In genomic region chr10:96724436-96725175, GRCm38 (mm10) we compare ENCODE assay signal across 9 mouse cellular contexts.
A peak's percentile ranks its signal among the peaks of the same experiment; 100 is the strongest.
DNase-seq lines count a peak whose midpoint lies in the region.
"Had no signal": no experiment of that assay in that cellular context is flagged by ENCODE, and none has a peak within 500 bp of the region (broad histone marks: within the 10 kb centered on the region; RNA-seq: fewer than 3 reads in every experiment).

No protein-coding gene starts in this region.

- peak; percentile 20 for DNase-seq in gastrocnemius, postnatal 25 days
- DNase-seq in gastrocnemius, adult 8-10 months (ENCODE audit: low spot score in 2 of 2), result no peak
- peak; percentile 84 for DNase-seq in CD4-positive, CD25-positive, alpha-beta regulatory T cell, adult 2 months (ENCODE audit: low read depth, low spot score)
- DNase-seq in large intestine, adult 2 months (ENCODE audit: low read depth, low spot score), result peak; percentile 69
- DNase-seq in spleen, adult 12 weeks (ENCODE audit: low spot score), result peak; percentile 5
- no peak for DNase-seq in kidney, postnatal 14 days
- no peak for DNase-seq in layer of hippocampus, postnatal 10 days (ENCODE audit: low spot score in 2 of 2)
- no peak for DNase-seq in cerebellum, adult 9-11 months
- DNase-seq: adrenal gland, postnatal 25 days had no signal

- WGBS in large intestine, adult 2 months, result 25% methylated on average over 11 of the region's 11 CpGs

Comparison
In these comparisons a context has a peak if more than half of its experiments do, and no peak if none do; other contexts are left out.
1. DNase-seq: peak in gastrocnemius, postnatal 25 days (single experiment), CD4-positive, CD25-positive, alpha-beta regulatory T cell, adult 2 months (single experiment), large intestine, adult 2 months (single experiment) and spleen, adult 12 weeks (single experiment); none in gastrocnemius, adult 8-10 months (0 of 2), kidney, postnatal 14 days (single experiment), layer of hippocampus, postnatal 10 days (0 of 2) and cerebellum, adult 9-11 months (single experiment).